Mouse (Mus musculus) liver, embryonic 14.5 days (tissue): ENCODE measurements around the gene Sh3pxd2a. TPM values are rescaled to one million over a fixed set of nuclear protein-coding genes. Genes with fewer than 3 reads are reported as not detected.

Experiments
- ATAC-seq: fragments of 200-750 bp; cut with Nextera tagmentation; 2 replicates; pipeline ENCODE4 v1.8.0; 2017; ENCODE audit warnings: moderate number of reproducible peaks, mild to moderate bottlenecking, moderate library complexity; ENCODE audit not compliant: insufficient read depth
- DNase-seq, 3 experiments: peaks; one replicate each; pipeline ENCODE4 v3.0.0-alpha.2; 2012 to 2013; ENCODE audit warnings: low read depth in 3 of 3, low spot score in 3 of 3
- H3K27ac ChIP-seq: fragments of 300-500 bp; sonication (generic); 2 replicates; pipeline ENCODE4 v1.5.1; 2014; ENCODE audit warnings: moderate library complexity, mild to moderate bottlenecking, control low read depth, inconsistent platforms
- H3K27me3 ChIP-seq: fragments of 300-500 bp; sonication (generic); 2 replicates; pipeline ENCODE4 v1.6.1; 2014; ENCODE audit warnings: mild to moderate bottlenecking, low read length, moderate library complexity; ENCODE audit not compliant: control insufficient read depth, insufficient read depth
- H3K36me3 ChIP-seq: fragments of 300-500 bp; sonication (generic); replicated peaks from 2 replicates; pipeline ENCODE4 v1.6.1; 2014; ENCODE audit warnings: low read depth; ENCODE audit not compliant: control insufficient read depth, insufficient read depth
- H3K4me1 ChIP-seq, 2 experiments: fragments of 200-500 bp in 1 of 2; fragments of 300-500 bp in 1 of 2; sonication (generic) in 1 of 2; replicated peaks; 2 replicates each; pipeline ENCODE4 v1.6.1; 2012 to 2014; ENCODE audit warnings: antibody characterized with exemption in 1 of 2, inconsistent platforms in 1 of 2, low read length in 1 of 2; ENCODE audit not compliant: control insufficient read depth in 2 of 2, insufficient read depth in 2 of 2
- H3K4me2 ChIP-seq: fragments of 300-500 bp; sonication (generic); 2 replicates; pipeline ENCODE4 v1.6.1; 2014; ENCODE audit warnings: low read depth, mild to moderate bottlenecking, control low read depth, moderate library complexity
- H3K4me3 ChIP-seq, 2 experiments: fragments of 200-500 bp in 1 of 2; fragments of 300-500 bp in 1 of 2; sonication (generic) in 1 of 2; 2 replicates each; pipeline ENCODE4 v1.5.1; 2012 to 2014; ENCODE audit warnings: low read depth in 2 of 2, low read length in 2 of 2, mild to moderate bottlenecking in 2 of 2, control low read depth in 1 of 2, inconsistent platforms in 1 of 2, moderate library complexity in 1 of 2; ENCODE audit not compliant: insufficient read depth in 1 of 2
- H3K9ac ChIP-seq: fragments of 300-500 bp; sonication (generic); replicated peaks from 2 replicates; pipeline ENCODE4 v1.6.1; 2014; ENCODE audit warnings: mild to moderate bottlenecking, control low read depth, moderate library complexity
- H3K9me3 ChIP-seq: fragments of 300-500 bp; sonication (generic); 2 replicates; pipeline ENCODE4 v1.6.1; 2016; ENCODE audit warnings: low read length, mixed read lengths; ENCODE audit not compliant: control insufficient read depth
- CTCF ChIP-seq: IDR thresholded peaks from 2 replicates; pipeline ENCODE4 v1.5.1; 2016; ENCODE audit warnings: antibody characterized with exemption, low read depth, control low read depth
- EP300 ChIP-seq: IDR thresholded peaks from 2 replicates; pipeline ENCODE4 v1.6.1; 2016; ENCODE audit warnings: antibody characterized with exemption, low read depth
- WGBS: fragments of 180-500 bp; shearing (Covaris S2); extraction: QIAGEN DNeasy Blood & Tissue Kit; methylation state at CpG from one replicate; pipeline ENCODE4 v1.1.7; 2014; ENCODE audit not compliant: insufficient replicate concordance; 5-methylcytosine and 5-hydroxymethylcytosine counted together
- polyA plus RNA-seq, 2 experiments: library from polyadenylated mRNA; depleted of rRNA in 1 of 2; stranded (reverse) in 1 of 2; unstranded in 1 of 2; fragments of >200 nt; fragmentation: Nextera tagmentation in 1 of 2; extraction: Ambion mirVana in 1 of 2; gene quantifications; 2 replicates each; pipeline versions ENCODE4 v1.2.1 to v1.2.3; 2012 to 2014

The Sh3pxd2a gene
- polyA plus RNA-seq, 2 experiments: 0.50 to 1.6 TPM

- H3K9ac ChIP-seq: no peak overlapping the region
- H3K27me3 ChIP-seq: peaks cover 1% of the 10 kb centered on the region
- H3K4me1 ChIP-seq: peaks cover 6 to 53% of the 10 kb centered on the region in 2 experiments
- no peak overlapping the region; the same call in 1 of the 2 replicates for H3K4me2 ChIP-seq
- no peak overlapping the region for H3K27ac ChIP-seq
- no peaks in the 10 kb centered on the region for H3K36me3 ChIP-seq
- no peak for DNase-seq
- TF ChIP-seq EP300 (no peak), CTCF (no peak)
- H3K4me3 ChIP-seq: no peak overlapping the region
- H3K9me3 ChIP-seq: no peaks in the 10 kb centered on the region; the same call in 1 of the 2 replicates
- WGBS: 63% methylated on average over 13 of the region's 13 CpGs
- peak; percentile 51 for ATAC-seq
These were observed 6.3 kb downstream of the Sh3pxd2a start for GRCm38 (mm10) chr19:47457711-47458503.

GRCm38 (mm10) chr19:47456021-47456420 lies 8.2 kb downstream of the Sh3pxd2a start:
- WGBS: 50% methylated on average over 6 of the region's 6 CpGs
- TF ChIP-seq CTCF: no peak
- no peak for TF ChIP-seq EP300
- no peak overlapping the region for H3K4me3 ChIP-seq
- H3K36me3 ChIP-seq: no peaks in the 10 kb centered on the region
- H3K9me3 ChIP-seq: no peaks in the 10 kb centered on the region
- ATAC-seq: no peak
- no peaks in the 10 kb centered on the region for H3K27me3 ChIP-seq
- no peak overlapping the region for H3K4me2 ChIP-seq
- peaks cover 6 to 51% of the 10 kb centered on the region in 2 experiments for H3K4me1 ChIP-seq
- no peak for DNase-seq
- no peak overlapping the region for H3K27ac ChIP-seq
- no peak overlapping the region for H3K9ac ChIP-seq

- Histone ChIP-seq H3K27ac (no peak overlapping the region), H3K4me2 (no peak overlapping the region), H3K36me3 (no peaks in the 10 kb centered on the region), H3K9me3 (no peaks in the 10 kb centered on the region), H3K9ac (no peak overlapping the region; the same call in 1 of the 2 replicates), H3K4me3 (no peak overlapping the region), H3K27me3 (no peaks in the 10 kb centered on the region), H3K4me1 (peaks cover 6 to 58% of the 10 kb centered on the region in 2 experiments)
- DNase-seq (no peak), ATAC-seq (peak; percentile 37; the same call in 1 of the 2 replicates)
- no peak for TF ChIP-seq CTCF
- no peak for TF ChIP-seq EP300
- WGBS: 36% methylated on average over 15 of the region's 15 CpGs
These were observed 9.0 kb downstream of the Sh3pxd2a start for GRCm38 (mm10) chr19:47455001-47455755.

GRCm38 (mm10) chr19:47454167-47455000 lies 9.8 kb downstream of the Sh3pxd2a start:
- Histone ChIP-seq H3K4me2 (no peak overlapping the region), H3K9ac (peak overlapping the region; percentile 13; the same call in 1 of the 2 replicates), H3K36me3 (no peaks in the 10 kb centered on the region), H3K9me3 (no peaks in the 10 kb centered on the region), H3K27me3 (no peaks in the 10 kb centered on the region), H3K27ac (no peak overlapping the region), H3K4me1 (peaks cover 6 to 62% of the 10 kb centered on the region in 2 experiments), H3K4me3 (no peak overlapping the region)
- no peak for TF ChIP-seq EP300
- no peak for TF ChIP-seq CTCF
- no peak for ATAC-seq
- WGBS: 61% methylated on average over 11 of the region's 11 CpGs
- DNase-seq: no peak
